Mouse (Mus musculus) C2C12 (cell line): ENCODE results near the gene Gm13275. TPM values are rescaled to one million over a fixed set of nuclear protein-coding genes. Genes with fewer than 3 reads are reported as not detected.
"Not testable (repeated sequence)": the region's sequence is repeated elsewhere in the genome, so short reads cannot be mapped to it uniquely, and the experiment has no call there.

Source experiments
- H3K27me3 ChIP-seq: one replicate; pipeline ENCODE4 v1.6.1; 2011; ENCODE audit not compliant: control insufficient read depth, insufficient read depth, insufficient read length
- H3K36me3 ChIP-seq: one replicate; pipeline ENCODE4 v1.6.1; 2011; ENCODE audit not compliant: control insufficient read depth, insufficient read depth
- H3K4me3 ChIP-seq: one replicate; pipeline ENCODE4 v1.5.1; 2011; ENCODE audit warnings: mild to moderate bottlenecking, control low read depth; ENCODE audit not compliant: poor library complexity, insufficient read depth, severe bottlenecking
- H3K79me2 ChIP-seq: one replicate; pipeline ENCODE4 v1.6.1; 2011; ENCODE audit not compliant: control insufficient read depth, insufficient read depth
- H3K79me3 ChIP-seq: one replicate; pipeline ENCODE4 v1.6.1; 2011; ENCODE audit warnings: low read depth, control low read depth
- H3ac ChIP-seq: one replicate; pipeline ENCODE3; 2011; ENCODE audit warnings: low read depth; ENCODE audit not compliant: control insufficient read depth, insufficient read length
- CEBPB ChIP-seq: IDR thresholded peaks from one replicate; pipeline ENCODE4 v1.6.1; 2011; ENCODE audit warnings: low read depth, mild to moderate bottlenecking, control low read depth, moderate library complexity
- CTCF ChIP-seq: IDR thresholded peaks from one replicate; pipeline ENCODE4 v1.5.1; 2011; ENCODE audit not compliant: control insufficient read depth, insufficient read depth, insufficient read length
- FOSL1 ChIP-seq: IDR thresholded peaks from one replicate; pipeline ENCODE4 v1.8.0; 2011; ENCODE audit warnings: mild to moderate bottlenecking, low read length; ENCODE audit not compliant: poor library complexity, insufficient read depth, severe bottlenecking
- MAX ChIP-seq: IDR thresholded peaks from one replicate; pipeline ENCODE4 v1.6.1; 2011; ENCODE audit warnings: mild to moderate bottlenecking, control low read depth
- MYOD1 ChIP-seq: IDR thresholded peaks from one replicate; pipeline ENCODE4 v1.6.1; 2011; ENCODE audit warnings: low read depth; ENCODE audit not compliant: control insufficient read depth, insufficient read length
- MYOG ChIP-seq: IDR thresholded peaks from one replicate; pipeline ENCODE4 v1.6.1; 2011; ENCODE audit not compliant: control insufficient read depth, insufficient read length; ENCODE audit errors: extremely low read depth
- USF1 ChIP-seq: IDR thresholded peaks from one replicate; pipeline ENCODE4 v1.6.1; 2011; ENCODE audit warnings: low read depth, mild to moderate bottlenecking, control low read depth, moderate library complexity
- polyA plus RNA-seq: library from polyadenylated mRNA; unstranded; fragments of >200 nt; fragmentation: generic; extraction: Trizol; gene quantifications from one replicate; pipeline ENCODE4 v1.2.1, GENCODE M21; 2012; ENCODE audit warnings: missing spikeins

The Gm13275 gene
- polyA plus RNA-seq, 1 experiment: 0.42 TPM

DNA sequence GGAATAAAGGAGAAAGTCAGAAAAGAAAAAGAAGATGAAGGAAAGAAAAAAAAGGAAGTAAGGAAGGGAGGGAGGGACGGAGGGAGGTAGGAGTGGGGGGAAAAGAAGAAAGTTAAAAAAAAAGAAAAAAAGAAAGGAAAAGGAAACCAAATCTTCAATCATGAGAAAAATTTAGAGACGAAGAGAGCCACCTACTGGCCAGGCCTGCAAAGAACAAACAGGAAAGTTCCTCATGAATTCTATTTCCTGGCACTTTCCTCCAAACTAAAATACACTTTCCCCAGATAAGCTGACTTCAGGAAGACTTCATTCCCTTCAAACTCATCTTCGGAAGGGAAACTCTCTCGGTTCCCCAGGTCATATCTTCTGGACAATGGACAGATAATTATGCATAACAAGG is 36.2 kb downstream of the Gm13275 start:
- no peaks in the 10 kb centered on the region for H3K79me2 ChIP-seq
- H3K36me3 ChIP-seq: no peaks in the 10 kb centered on the region
- no peak overlapping the region for H3ac ChIP-seq
- H3K27me3 ChIP-seq: peaks cover 3% of the 10 kb centered on the region
- H3K79me3 ChIP-seq: no peaks in the 10 kb centered on the region
- no peak for TF ChIP-seq MAX
- TF ChIP-seq USF1: no peak
- TF ChIP-seq CEBPB: no peak
- TF ChIP-seq FOSL1: no peak
- no peak for TF ChIP-seq MYOG
- TF ChIP-seq CTCF: no peak
- TF ChIP-seq MYOD1: no peak
- no peak overlapping the region for H3K4me3 ChIP-seq

DNA sequence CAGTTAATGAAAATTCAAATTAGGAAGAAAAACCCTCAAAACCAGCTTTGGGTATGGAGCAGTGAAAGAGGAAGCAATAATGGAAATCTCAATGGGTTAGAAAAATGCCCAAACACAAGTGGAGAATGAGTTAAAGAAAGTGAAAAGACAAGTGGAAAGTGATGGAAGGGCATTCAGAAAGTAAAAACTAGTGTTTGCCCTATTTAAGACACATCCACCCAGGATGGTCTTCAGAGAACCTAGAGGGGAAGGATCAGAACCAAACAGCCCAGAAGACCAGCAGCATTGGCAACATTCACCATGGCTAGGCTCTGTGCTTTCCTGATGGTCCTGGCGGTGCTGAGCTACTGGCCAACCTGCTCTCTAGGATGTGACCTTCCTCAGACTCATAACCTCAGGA is 40.9 kb downstream of the Gm13275 start, which contains the start of gene Ifna5:
TSS of gene Ifna5 (plus strand) at position 301 of the 400 bp plus-strand sequence.
- not testable (repeated sequence) for H3K79me2 ChIP-seq, H3K79me3 ChIP-seq, H3K4me3 ChIP-seq, H3K27me3 ChIP-seq, H3ac ChIP-seq, H3K36me3 ChIP-seq

DNA sequence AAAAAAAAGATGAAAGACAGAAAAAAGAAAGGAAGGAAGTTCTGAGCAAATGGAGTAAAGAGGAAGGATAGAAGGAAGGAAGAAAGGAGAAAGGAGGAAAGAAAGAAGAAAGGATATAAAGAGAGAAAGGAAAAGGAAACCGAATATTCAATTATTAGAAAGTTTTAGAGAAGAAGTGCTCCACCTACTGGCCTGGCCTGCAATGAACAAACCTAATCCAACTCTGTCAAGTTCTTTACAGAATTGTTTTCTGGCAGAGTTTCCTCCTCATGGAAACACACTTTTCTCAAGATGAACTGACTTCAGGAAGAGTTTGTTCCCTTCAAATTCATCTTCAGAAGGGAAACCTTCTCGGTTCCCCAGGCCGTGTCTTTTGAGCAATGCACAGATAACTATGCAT is 44.5 kb downstream of the Gm13275 start:
- Histone ChIP-seq H3K79me3 (no peaks in the 10 kb centered on the region), H3K79me2 (no peaks in the 10 kb centered on the region), H3K27me3 (peaks cover 10% of the 10 kb centered on the region), H3K4me3 (no peak overlapping the region), H3ac (no peak overlapping the region), H3K36me3 (no peaks in the 10 kb centered on the region)
- TF ChIP-seq MYOD1: no peak
- no peak for TF ChIP-seq USF1
- TF ChIP-seq FOSL1: no peak
- no peak for TF ChIP-seq CTCF
- no peak for TF ChIP-seq CEBPB
- no peak for TF ChIP-seq MYOG
- TF ChIP-seq MAX: no peak

DNA sequence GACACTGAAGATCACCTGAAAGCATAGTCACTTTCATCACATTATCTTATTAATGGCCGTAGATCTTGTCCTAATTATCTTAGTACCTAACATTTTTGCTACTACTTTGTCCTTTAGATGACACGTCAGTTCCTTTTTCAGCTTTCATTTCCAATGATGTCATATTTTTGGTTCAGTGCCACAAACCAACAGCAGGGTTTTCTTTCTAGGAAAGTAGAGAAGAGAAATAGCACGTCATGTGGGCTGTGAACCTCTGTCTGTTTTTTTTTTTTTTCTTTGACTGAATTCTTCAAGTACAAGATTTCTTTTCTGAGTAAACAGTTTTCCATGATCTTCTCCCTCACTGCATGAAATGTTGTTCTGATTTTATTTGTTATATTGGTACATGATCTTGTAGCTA is 45.8 kb downstream of the Gm13275 start:
- Histone ChIP-seq H3K4me3 (no peak overlapping the region), H3K27me3 (peaks cover 7% of the 10 kb centered on the region), H3K79me3 (no peaks in the 10 kb centered on the region), H3K79me2 (no peaks in the 10 kb centered on the region), H3ac (no peak overlapping the region), H3K36me3 (no peaks in the 10 kb centered on the region)
- TF ChIP-seq CTCF (no peak), MYOG (no peak), MYOD1 (no peak), CEBPB (no peak), FOSL1 (no peak), USF1 (no peak), MAX (no peak)

DNA sequence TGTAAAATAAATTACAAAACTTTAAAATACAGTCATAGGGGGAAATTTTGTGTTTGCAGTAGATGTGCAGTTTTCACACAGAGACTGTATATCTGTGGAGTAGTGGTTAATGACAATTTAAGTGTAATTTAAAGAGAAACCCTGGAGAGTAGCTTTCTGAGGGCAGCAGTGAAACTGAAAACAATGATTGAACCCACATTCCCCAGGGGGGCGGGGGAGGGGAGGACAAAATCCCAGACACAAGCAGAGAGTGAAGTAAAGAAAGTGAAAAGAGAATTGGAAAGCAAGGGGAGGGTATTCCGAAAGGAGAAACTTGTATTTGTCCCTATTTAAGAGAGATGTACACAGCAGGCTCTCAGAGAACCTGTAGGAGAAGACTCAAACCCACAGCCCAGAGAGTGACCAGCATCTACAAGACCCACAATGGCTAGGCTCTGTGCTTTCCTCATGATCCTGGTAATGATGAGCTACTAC is 47.2 kb downstream of the Gm13275 start, which contains the start of gene Ifna4:
TSS of gene Ifna4 (plus strand) at position 424 of the 474 bp plus-strand sequence.
- H3K36me3 ChIP-seq: no peaks in the 10 kb centered on the region
- TF ChIP-seq FOSL1: no peak
- TF ChIP-seq MYOD1: no peak
- TF ChIP-seq CTCF: no peak
- TF ChIP-seq MAX: no peak
- no peak for TF ChIP-seq MYOG
- TF ChIP-seq CEBPB: no peak
- TF ChIP-seq USF1: no peak
- no peaks in the 10 kb centered on the region for H3K79me2 ChIP-seq
- H3K27me3 ChIP-seq: peaks cover 4% of the 10 kb centered on the region
- no peak within 1 kb of the TSS for H3ac ChIP-seq
- no peaks in the 10 kb centered on the region for H3K79me3 ChIP-seq
- no peak within 1 kb of the TSS for H3K4me3 ChIP-seq

Other genes starting within 250 kb of the Gm13275 start
- not detected for gene Ifna15, start 236.2 kb upstream of the Gm13275 start, polyA plus RNA-seq
- not detected for gene Ifna14, start 222.7 kb upstream of the Gm13275 start, polyA plus RNA-seq
- not detected for gene Ifna9, start 202.1 kb upstream of the Gm13275 start, polyA plus RNA-seq
- gene Ifna12, start 191.1 kb upstream of the Gm13275 start, polyA plus RNA-seq: not detected
- not detected for gene C87499, start 160.1 kb upstream of the Gm13275 start, polyA plus RNA-seq
- gene Ifna13, start 150.0 kb upstream of the Gm13275 start, polyA plus RNA-seq: not detected
- not detected for gene Ifna16, start 117.6 kb upstream of the Gm13275 start, polyA plus RNA-seq
- not detected for gene Ifna2, start 110.6 kb upstream of the Gm13275 start, polyA plus RNA-seq
- gene Ifnab, start 103.1 kb upstream of the Gm13275 start, polyA plus RNA-seq: not detected
- gene Gm26566, start 72.7 kb upstream of the Gm13275 start, polyA plus RNA-seq: 1.9 TPM
- 11.6 TPM for gene Klhl9, start 72.0 kb upstream of the Gm13275 start, polyA plus RNA-seq
- gene Gm13271, start 39.6 kb upstream of the Gm13275 start, polyA plus RNA-seq: not detected
- not detected for gene Gm13283, start 34.4 kb upstream of the Gm13275 start, polyA plus RNA-seq
- 1.3 TPM for gene Gm13290, start 20.7 kb upstream of the Gm13275 start, polyA plus RNA-seq
- not detected for gene Gm13289, start 17.6 kb upstream of the Gm13275 start, polyA plus RNA-seq
- not detected for gene Gm13272, start 14.6 kb upstream of the Gm13275 start, polyA plus RNA-seq
- gene Ifnz, start 12.4 kb upstream of the Gm13275 start, polyA plus RNA-seq: not detected
- gene Gm13276, start 8.8 kb upstream of the Gm13275 start, polyA plus RNA-seq: 0.92 TPM
- gene Gm13277, start 5.9 kb upstream of the Gm13275 start, polyA plus RNA-seq: not detected
- gene Gm13278, start 2.9 kb upstream of the Gm13275 start, polyA plus RNA-seq: not detected
- not detected for gene Gm13279, start 2.9 kb downstream of the Gm13275 start, polyA plus RNA-seq
- gene Gm13285, start 5.2 kb downstream of the Gm13275 start, polyA plus RNA-seq: not detected
- 0.42 TPM for gene Gm13287, start 8.8 kb downstream of the Gm13275 start, polyA plus RNA-seq
- gene Gm13288, start 11.0 kb downstream of the Gm13275 start, polyA plus RNA-seq: 0.18 TPM
- gene Ifna7, start 21.7 kb downstream of the Gm13275 start, polyA plus RNA-seq: not detected
- gene Ifna11, start 25.5 kb downstream of the Gm13275 start, polyA plus RNA-seq: not detected
- gene Ifna6, start 32.9 kb downstream of the Gm13275 start, polyA plus RNA-seq: not detected
- not detected for gene Ifna5, start 41.0 kb downstream of the Gm13275 start, polyA plus RNA-seq
- not detected for gene Ifna4, start 47.4 kb downstream of the Gm13275 start, polyA plus RNA-seq
- not detected for gene Ifna1, start 55.6 kb downstream of the Gm13275 start, polyA plus RNA-seq
- not detected for gene Ifne, start 85.7 kb downstream of the Gm13275 start, polyA plus RNA-seq